Mouse (Mus musculus): ENCODE data around the gene Olfm3.

DNA sequence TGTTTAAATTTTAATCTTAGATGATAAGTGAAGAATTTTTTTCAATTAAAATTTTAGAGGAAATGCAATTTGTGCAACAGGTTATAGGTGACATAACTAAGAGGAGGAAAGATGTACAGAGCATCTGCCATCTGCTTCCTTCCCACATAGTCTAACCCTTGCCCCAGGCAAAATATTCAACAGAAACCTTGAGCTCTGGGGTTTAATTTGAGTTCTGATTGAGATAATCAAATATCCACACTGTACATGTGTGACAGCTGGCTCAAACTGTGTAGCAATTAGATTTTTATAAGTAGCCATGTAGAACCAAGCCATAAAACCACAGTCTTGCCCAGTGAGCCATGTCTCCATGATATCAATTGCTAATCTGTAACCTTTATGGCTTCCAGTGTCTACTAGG, 179.1 kb downstream of the Olfm3 start:
- TF ChIP-seq CTCF (IDR thresholded peaks at IDR 0.05; ENCODE audit: low read depth, low read length) (no peak), POLR2A (IDR thresholded peaks at IDR 0.05; ENCODE audit: borderline replicate concordance, low read depth, low read length) (no peak)

Measured in bone marrow macrophage, adult 2 months (primary cell).